Mouse (Mus musculus): Measurements from ENCODE around the gene Rora.

Rora gene

GRCm38 (mm10) chr9:68653211-68654038 lies at the start of gene Rora:
Gene Rora (plus strand): TSS chr9:68653786.
- peak in 1 of 2 experiments; percentile 6 for DNase-seq

- DNase-seq: no peak
Measured at GRCm38 (mm10) chr9:68614006-68614405, 39.6 kb upstream of the Rora start.

- DNase-seq: no peak
Measured at GRCm38 (mm10) chr9:68617116-68617515, 36.5 kb upstream of the Rora start.

GRCm38 (mm10) chr9:68620036-68620435 lies 33.5 kb upstream of the Rora start:
- no peak for DNase-seq

GRCm38 (mm10) chr9:68620441-68620840 lies 33.1 kb upstream of the Rora start:
- DNase-seq: no peak

GRCm38 (mm10) chr9:68624981-68625380 lies 28.6 kb upstream of the Rora start:
- no peak for DNase-seq

GRCm38 (mm10) chr9:68637301-68637700 lies 16.3 kb upstream of the Rora start:
- no peak for DNase-seq

GRCm38 (mm10) chr9:68641123-68641522 lies 12.5 kb upstream of the Rora start:
- DNase-seq: no peak

GRCm38 (mm10) chr9:68648061-68648460 lies 5.5 kb upstream of the Rora start:
- no peak for DNase-seq

- DNase-seq: no peak
Measured at GRCm38 (mm10) chr9:68654039-68654332, 400 bp downstream of the Rora start.

GRCm38 (mm10) chr9:68654333-68655017 lies 889 bp downstream of the Rora start:
- no peak for DNase-seq

GRCm38 (mm10) chr9:68655018-68656005 lies 1.7 kb downstream of the Rora start:
- no peak for DNase-seq

GRCm38 (mm10) chr9:68656076-68656795 lies 2.6 kb downstream of the Rora start:
- DNase-seq: no peak

GRCm38 (mm10) chr9:68656796-68657130 lies 3.2 kb downstream of the Rora start:
- DNase-seq: no peak

GRCm38 (mm10) chr9:68670731-68671130 lies 17.1 kb downstream of the Rora start:
- no peak for DNase-seq

GRCm38 (mm10) chr9:68672459-68672858 lies 18.9 kb downstream of the Rora start:
- no peak for DNase-seq

GRCm38 (mm10) chr9:68673221-68673620 lies 19.6 kb downstream of the Rora start:
- DNase-seq: no peak

- no peak for DNase-seq
Measured at GRCm38 (mm10) chr9:68679871-68680374, 26.3 kb downstream of the Rora start.

- DNase-seq: no peak
Measured at GRCm38 (mm10) chr9:68683938-68684337, 30.4 kb downstream of the Rora start.

- no peak for DNase-seq
Measured at GRCm38 (mm10) chr9:68685562-68685961, 32.0 kb downstream of the Rora start.

- no peak for DNase-seq
Measured at GRCm38 (mm10) chr9:68687251-68687874, 33.8 kb downstream of the Rora start.

GRCm38 (mm10) chr9:68688151-68688550 lies 34.6 kb downstream of the Rora start:
- DNase-seq: no peak

Data from thymus, postnatal 36 days (tissue).